Mouse (Mus musculus) heart, adult 18-20 months (tissue): ENCODE data around the gene G6pc3. TPM values are rescaled to one million over a fixed set of nuclear protein-coding genes. Genes with fewer than 3 reads are reported as not detected.
"Not testable (repeated sequence)": the region's sequence is repeated elsewhere in the genome, so short reads cannot be mapped to it uniquely, and the experiment has no call there.

ENCODE experiments used
- DNase-seq, 2 experiments: peaks; one replicate each; pipeline ENCODE4 v3.0.0; 2021 to 2022; ENCODE audit warnings: mixed read lengths in 1 of 2
- long read RNA-seq, 2 experiments: library from polyadenylated mRNA; stranded (forward); transcript quantifications; one replicate each; pipeline ENCODE4 v2.0.0; 2021
- total RNA-seq, 2 experiments: library from RNA; stranded (reverse); gene quantifications; 2 replicates each; pipeline ENCODE4 v1.2.3; 2021

G6pc3 gene
- total RNA-seq = 10 to 100 TPM; 54.5 to 56.6 TPM
- long read RNA-seq, experiment 1, transcript G6pc3-202 (6 exons, 1,573 nt) = major isoform, 16 of 22 reads
- long read RNA-seq, experiment 1, partial matches to known transcripts = 2 of 22 reads
- long read RNA-seq, experiment 1, other reads (novel, unspliced or antisense) = 2 of 22 reads
- long read RNA-seq, experiment 2, transcript G6pc3-202 (6 exons, 1,573 nt) = major isoform, 6 of 6 reads
- long read RNA-seq, experiment 2, partial matches to known transcripts = 0 of 6 reads
- long read RNA-seq, experiment 2, other reads (novel, unspliced or antisense) = 0 of 6 reads

DNA sequence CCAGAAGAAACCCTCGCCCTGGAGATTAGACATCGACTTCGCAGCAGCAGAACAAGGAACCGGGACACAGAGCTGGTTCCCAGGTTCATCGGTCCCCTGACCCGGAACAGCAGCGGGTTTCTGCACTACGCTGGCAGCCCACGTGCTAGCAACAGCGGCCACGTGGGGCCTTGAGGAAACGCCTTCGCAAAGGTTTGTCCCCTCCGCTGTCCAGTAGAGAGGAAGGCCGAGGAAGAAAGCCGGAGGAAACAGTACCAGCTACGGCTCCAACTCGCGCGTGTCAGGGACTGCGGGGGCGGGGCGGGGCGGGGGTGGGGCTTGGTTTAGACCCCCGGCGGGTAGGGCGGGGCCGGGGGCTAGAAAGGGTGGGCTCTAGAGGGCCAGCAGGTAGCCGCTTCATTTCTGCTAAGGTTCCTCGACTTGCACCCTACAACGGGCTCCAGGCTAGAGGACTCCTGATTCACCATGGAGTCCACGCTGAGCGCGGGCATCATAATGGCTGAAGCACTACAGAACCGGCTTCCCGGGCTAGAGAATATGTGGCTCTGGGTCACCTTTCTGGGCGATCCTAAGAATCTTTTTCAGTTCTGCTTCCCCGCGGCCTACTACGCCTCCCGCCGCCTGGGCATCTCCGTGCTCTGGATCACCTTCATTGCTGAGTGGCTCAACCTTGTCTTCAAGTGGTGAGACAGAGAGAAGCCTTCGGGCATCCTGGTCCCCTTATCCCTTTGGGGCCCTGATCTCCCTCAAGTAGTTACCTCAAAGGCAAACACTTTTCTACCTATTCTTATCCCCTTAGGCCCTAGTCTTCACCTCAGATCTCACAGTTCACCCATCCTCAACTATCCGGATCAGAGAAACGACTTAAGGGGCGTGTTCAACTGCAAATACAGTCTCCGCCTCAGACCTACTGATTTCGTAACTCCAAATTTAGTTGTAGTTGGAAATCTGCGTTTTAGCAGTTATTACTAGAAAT lies at the start of gene G6pc3:
TSS of gene G6pc3 (plus strand) at position 160 of the 976 bp plus-strand sequence.
- DNase-seq = peak; percentile 95 to 96

GRCm38 (mm10) chr11:102140508-102140907 lies 48.9 kb upstream of the G6pc3 start:
- peak; percentile 56 to 84 for DNase-seq

- DNase-seq = no peak
Measured at GRCm38 (mm10) chr11:102142355-102142754, 47.1 kb upstream of the G6pc3 start.

DNA sequence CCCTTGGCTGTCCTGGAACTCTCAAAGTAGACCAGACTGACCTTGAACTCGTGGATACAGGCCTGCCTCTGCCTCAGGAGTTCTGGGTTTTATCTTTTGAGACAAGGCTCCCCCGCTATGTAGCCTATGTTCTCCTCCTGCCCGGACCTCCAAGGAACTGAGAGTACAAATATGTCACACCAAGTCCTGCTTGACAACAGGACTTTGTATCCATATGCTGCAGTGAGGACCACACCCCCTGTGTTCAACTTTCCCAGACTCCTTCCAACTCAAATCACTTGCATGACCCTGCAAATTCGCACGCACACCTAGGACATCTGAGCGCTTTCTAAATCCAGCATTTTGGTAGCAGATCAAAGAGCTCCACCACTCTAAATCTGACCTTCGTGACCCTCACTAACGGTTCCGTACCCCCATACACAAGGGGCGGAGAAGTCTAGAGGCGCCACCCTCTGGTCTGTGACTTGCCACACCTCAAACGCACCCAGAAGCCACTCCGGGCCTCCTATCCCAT lies 44.4 kb upstream of the G6pc3 start:
- DNase-seq = no peak

DNA sequence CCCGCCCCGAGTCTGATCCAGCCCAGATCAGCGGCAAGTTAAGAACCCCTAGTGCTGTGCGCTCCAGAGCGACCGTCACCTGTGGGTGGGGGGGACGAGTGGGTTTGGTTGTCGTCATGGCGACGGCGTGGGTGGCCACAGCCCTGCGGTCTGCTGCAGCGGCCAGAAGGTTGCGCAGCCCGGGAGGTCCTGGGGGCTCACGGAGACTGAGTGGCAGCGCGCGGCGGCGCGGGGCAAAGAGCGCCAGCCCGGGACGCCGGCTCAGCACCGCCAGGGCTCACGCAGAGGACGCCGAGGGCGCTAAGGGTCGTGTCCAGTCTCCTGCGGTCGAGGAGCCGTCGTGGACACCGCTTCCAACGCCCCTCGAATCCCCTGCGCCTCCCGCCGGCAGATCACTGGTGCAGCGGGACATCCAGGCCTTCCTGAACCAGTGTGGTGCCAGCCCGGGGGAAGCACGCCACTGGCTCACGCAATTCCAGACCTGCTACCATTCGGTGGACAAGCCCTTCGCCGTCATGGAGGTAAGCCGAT lies 43.9 kb upstream of the G6pc3 start, which contains the start of gene Nags:
TSS of gene Nags (plus strand) at position 43 of the 531 bp plus-strand sequence.
- no peak for DNase-seq

GRCm38 (mm10) chr11:102146005-102146404 lies 43.4 kb upstream of the G6pc3 start:
- DNase-seq = peak in 1 of 2 experiments; percentile 28

- no peak for DNase-seq
Measured at GRCm38 (mm10) chr11:102146531-102146930, 42.9 kb upstream of the G6pc3 start.

- no peak for DNase-seq
Measured at GRCm38 (mm10) chr11:102147213-102147989, 42.0 kb upstream of the G6pc3 start.

GRCm38 (mm10) chr11:102156039-102156785 lies 33.2 kb upstream of the G6pc3 start, which contains the start of gene Tmem101:
TSS of gene Tmem101 (minus strand) at chr11:102156404.
- peak; percentile 93 to 97 for DNase-seq

DNA sequence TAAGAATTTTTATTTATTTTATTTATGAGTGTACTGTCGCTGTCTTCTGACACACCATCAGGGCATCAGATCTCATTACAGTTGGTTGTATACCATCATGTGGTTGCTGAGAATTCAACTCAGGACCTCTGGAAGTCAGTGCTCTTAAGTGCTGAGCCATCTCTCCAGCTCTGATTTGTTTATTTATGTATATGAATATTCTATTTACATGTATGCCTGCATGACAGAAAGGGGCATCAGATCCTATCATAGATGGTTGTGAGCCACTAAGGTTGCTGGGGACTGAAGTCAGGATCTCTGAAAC lies 32.7 kb upstream of the G6pc3 start:
- no peak for DNase-seq

DNA sequence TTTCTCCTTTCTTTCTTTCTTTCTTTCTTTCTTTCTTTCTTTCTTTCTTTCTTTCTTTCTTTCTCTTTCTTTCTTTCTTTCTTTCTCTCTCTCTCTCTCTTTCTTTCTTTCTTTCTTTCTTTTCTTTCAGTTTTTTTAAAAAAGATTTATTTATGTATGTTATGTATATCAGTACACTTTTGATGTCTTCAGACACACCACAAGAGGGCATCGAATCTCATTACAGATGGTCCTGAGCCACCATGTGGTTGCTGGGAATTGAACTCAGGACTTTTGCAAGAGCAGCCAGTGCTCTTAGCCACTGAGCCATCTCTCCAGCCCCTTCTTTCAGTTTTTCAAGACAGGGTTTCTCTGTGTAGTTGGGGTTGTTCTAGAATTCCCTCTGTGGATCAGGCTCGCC lies 31.4 kb upstream of the G6pc3 start:
- DNase-seq = not testable (repeated sequence)

DNA sequence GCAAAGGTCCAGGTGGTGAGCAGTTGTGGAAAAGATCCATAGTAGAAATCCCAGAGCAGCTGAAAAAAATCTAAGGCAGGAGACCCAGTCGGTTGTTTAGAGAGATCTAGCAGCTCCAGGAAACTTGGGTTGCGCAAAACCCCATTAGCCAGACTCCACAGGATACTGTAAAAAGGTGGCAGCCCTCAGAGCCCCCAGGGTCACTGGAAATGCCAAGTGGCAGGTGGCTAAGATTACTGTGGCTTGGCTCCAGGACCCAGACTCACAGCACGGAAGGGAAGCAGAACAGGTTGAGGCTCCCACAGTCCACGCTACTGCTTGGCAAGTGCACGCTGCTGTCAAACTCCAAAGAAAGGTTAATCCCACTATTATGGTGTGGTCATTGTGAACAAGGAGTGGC lies 29.6 kb upstream of the G6pc3 start:
- DNase-seq = no peak

GRCm38 (mm10) chr11:102165971-102166722 lies 23.3 kb upstream of the G6pc3 start:
- DNase-seq = no peak

DNA sequence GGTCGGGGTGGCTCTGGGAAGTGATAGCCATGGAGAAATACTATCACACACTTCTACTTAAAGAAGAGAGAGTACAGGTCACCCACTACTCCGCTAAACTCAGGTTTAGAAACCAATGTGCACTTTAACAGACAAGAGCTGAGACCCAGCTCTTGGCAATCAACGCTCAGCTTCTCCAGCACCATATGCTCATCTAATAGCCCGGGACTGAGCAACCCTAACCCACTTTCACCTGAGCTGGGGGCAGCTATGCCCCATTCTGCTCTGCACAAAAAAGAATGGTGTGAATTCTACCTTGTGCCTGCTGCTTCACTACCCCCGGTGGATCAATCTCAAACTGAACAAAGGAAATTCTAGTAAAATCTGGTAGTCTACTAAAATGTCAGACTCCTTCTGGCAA lies 21.9 kb upstream of the G6pc3 start:
- no peak for DNase-seq

GRCm38 (mm10) chr11:102168689-102169088 lies 20.7 kb upstream of the G6pc3 start:
- DNase-seq = no peak

DNA sequence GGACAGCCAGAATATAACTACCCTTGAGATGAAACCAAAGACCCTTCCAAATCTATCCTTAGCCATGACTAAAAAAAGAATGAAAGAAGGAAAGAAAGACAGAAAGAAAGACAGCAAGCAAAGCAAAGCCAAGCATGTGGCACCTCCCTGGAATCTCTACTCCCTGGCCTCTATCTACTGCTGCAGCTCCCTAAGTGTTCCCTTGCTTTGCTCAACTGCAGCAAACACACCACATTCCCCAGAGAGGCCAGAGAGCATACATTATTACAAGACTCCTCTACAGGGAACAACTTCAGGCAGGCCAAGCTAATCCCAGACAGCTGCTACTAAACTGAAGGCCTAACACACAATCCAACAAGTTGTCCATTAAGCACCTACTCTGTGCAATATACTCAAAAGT lies 9.6 kb upstream of the G6pc3 start:
- DNase-seq = no peak

DNA sequence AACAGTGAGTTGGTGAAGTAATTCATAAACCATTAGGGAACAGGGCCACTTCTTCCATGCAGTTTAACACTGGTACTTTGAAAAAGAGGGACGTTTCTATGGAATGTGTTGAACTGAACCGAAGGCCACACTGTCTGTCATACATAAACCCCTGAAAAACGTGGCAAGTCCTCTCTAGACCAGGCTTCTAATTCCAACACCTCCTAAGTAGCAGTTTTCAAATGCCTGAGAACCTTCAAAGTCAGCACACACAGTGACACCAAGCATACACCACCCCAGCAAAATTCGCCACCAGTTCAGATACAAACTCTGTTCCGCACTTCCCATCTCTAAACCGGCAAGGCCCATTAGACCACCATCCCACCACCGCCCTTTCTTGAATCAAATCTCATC lies 5.2 kb upstream of the G6pc3 start:
- no peak for DNase-seq

GRCm38 (mm10) chr11:102184646-102185495 lies 4.5 kb upstream of the G6pc3 start, which contains the start of gene Lsm12:
TSS of gene Lsm12 (minus strand) at chr11:102185296.
- peak; percentile 96 to 99 for DNase-seq

GRCm38 (mm10) chr11:102185677-102186076 lies 3.7 kb upstream of the G6pc3 start:
- no peak for DNase-seq
